Mouse (Mus musculus): Measurements from ENCODE around the gene Sult6b2. TPM values are rescaled to one million over a fixed set of nuclear protein-coding genes. Genes with fewer than 3 reads are reported as not detected.

Sult6b2 gene
- polyA plus RNA-seq (2015; fragmentation: Nextera tagmentation; extraction: Ambion mirVana) = not detected in 2 replicates

GRCm38 (mm10) chr6:142804402-142804801 is at the start of gene Sult6b2:
Gene Sult6b2 (minus strand): TSS chr6:142804502.
- H3K27ac ChIP-seq = no peak within 1 kb of the TSS
- H3K36me3 ChIP-seq = no peaks in the 10 kb centered on the region
- no peak within 1 kb of the TSS for H3K4me2 ChIP-seq
- H3K4me1 ChIP-seq (replicated peaks) = peaks cover 15% of the 10 kb centered on the region
- H3K4me3 ChIP-seq (replicated peaks) = no peak within 1 kb of the TSS
- H3K9ac ChIP-seq = no peak within 1 kb of the TSS
- DNase-seq (no peak), ATAC-seq (ENCODE audit: low read depth) (no peak)
- H3K27me3 ChIP-seq = no peaks in the 10 kb centered on the region
- no peaks in the 10 kb centered on the region for H3K9me3 ChIP-seq (replicated peaks)

- Histone ChIP-seq H3K9me3 (replicated peaks) (no peaks in the 10 kb centered on the region), H3K9ac (no peak overlapping the region), H3K36me3 (no peaks in the 10 kb centered on the region), H3K4me1 (replicated peaks) (no peaks in the 10 kb centered on the region), H3K27ac (no peak overlapping the region), H3K4me3 (replicated peaks) (no peak overlapping the region), H3K27me3 (no peaks in the 10 kb centered on the region), H3K4me2 (no peak overlapping the region)
- DNase-seq (no peak), ATAC-seq (ENCODE audit: low read depth) (no peak)
- 55% methylated on average over 6 of the region's 6 CpGs for WGBS (ENCODE audit: insufficient replicate concordance)
Measured at GRCm38 (mm10) chr6:142852419-142853377, 48.4 kb upstream of the Sult6b2 start.

GRCm38 (mm10) chr6:142850436-142850835 is 46.1 kb upstream of the Sult6b2 start:
- ATAC-seq (ENCODE audit: low read depth) = no peak
- Histone ChIP-seq H3K4me2 (no peak overlapping the region), H3K9me3 (replicated peaks) (no peaks in the 10 kb centered on the region), H3K4me1 (replicated peaks) (no peaks in the 10 kb centered on the region), H3K27ac (no peak overlapping the region), H3K9ac (no peak overlapping the region), H3K36me3 (no peaks in the 10 kb centered on the region), H3K4me3 (replicated peaks) (no peak overlapping the region), H3K27me3 (no peaks in the 10 kb centered on the region)
- no peak for DNase-seq
- WGBS (ENCODE audit: insufficient replicate concordance) = 71% methylated on average over 8 of the region's 8 CpGs

GRCm38 (mm10) chr6:142849326-142849725 is 45.0 kb upstream of the Sult6b2 start:
- Histone ChIP-seq H3K9me3 (replicated peaks) (no peaks in the 10 kb centered on the region), H3K27ac (no peak overlapping the region), H3K9ac (no peak overlapping the region), H3K36me3 (no peaks in the 10 kb centered on the region), H3K4me1 (replicated peaks) (no peaks in the 10 kb centered on the region), H3K27me3 (no peaks in the 10 kb centered on the region), H3K4me2 (no peak overlapping the region), H3K4me3 (replicated peaks) (no peak overlapping the region)
- DNase-seq = no peak
- 65% methylated on average over 5 of the region's 5 CpGs for WGBS (ENCODE audit: insufficient replicate concordance)
- no peak for ATAC-seq (ENCODE audit: low read depth)

GRCm38 (mm10) chr6:142847914-142848674 is 43.8 kb upstream of the Sult6b2 start:
- H3K4me3 ChIP-seq (replicated peaks) = no peak overlapping the region
- no peaks in the 10 kb centered on the region for H3K27me3 ChIP-seq
- no peaks in the 10 kb centered on the region for H3K4me1 ChIP-seq (replicated peaks)
- no peaks in the 10 kb centered on the region for H3K9me3 ChIP-seq (replicated peaks)
- no peak overlapping the region for H3K27ac ChIP-seq
- H3K4me2 ChIP-seq = no peak overlapping the region
- no peaks in the 10 kb centered on the region for H3K36me3 ChIP-seq
- ATAC-seq (ENCODE audit: low read depth) (no peak), DNase-seq (no peak)
- 61% methylated on average over 8 of the region's 8 CpGs for WGBS (ENCODE audit: insufficient replicate concordance)
- H3K9ac ChIP-seq = no peak overlapping the region

GRCm38 (mm10) chr6:142846855-142847254 is 42.6 kb upstream of the Sult6b2 start:
- no peak for ATAC-seq (ENCODE audit: low read depth)
- H3K9ac ChIP-seq = no peak overlapping the region
- H3K9me3 ChIP-seq (replicated peaks) = no peaks in the 10 kb centered on the region
- no peaks in the 10 kb centered on the region for H3K36me3 ChIP-seq
- WGBS (ENCODE audit: insufficient replicate concordance) = 58% methylated on average over 4 of the region's 4 CpGs
- no peak overlapping the region for H3K4me3 ChIP-seq (replicated peaks)
- DNase-seq = no peak
- no peak overlapping the region for H3K27ac ChIP-seq
- H3K27me3 ChIP-seq = no peaks in the 10 kb centered on the region
- no peak overlapping the region for H3K4me2 ChIP-seq
- no peaks in the 10 kb centered on the region for H3K4me1 ChIP-seq (replicated peaks)

GRCm38 (mm10) chr6:142845066-142845465 is 40.8 kb upstream of the Sult6b2 start:
- H3K4me3 ChIP-seq (replicated peaks) = no peak overlapping the region
- no peak for DNase-seq
- H3K9me3 ChIP-seq (replicated peaks) = no peaks in the 10 kb centered on the region
- no peak overlapping the region for H3K27ac ChIP-seq
- no peaks in the 10 kb centered on the region for H3K36me3 ChIP-seq
- no peaks in the 10 kb centered on the region for H3K4me1 ChIP-seq (replicated peaks)
- no peak overlapping the region for H3K4me2 ChIP-seq
- no peak for ATAC-seq (ENCODE audit: low read depth)
- WGBS (ENCODE audit: insufficient replicate concordance) = 71% methylated on average over 4 of the region's 4 CpGs
- H3K9ac ChIP-seq = no peak overlapping the region
- no peaks in the 10 kb centered on the region for H3K27me3 ChIP-seq

GRCm38 (mm10) chr6:142844061-142844460 is 39.8 kb upstream of the Sult6b2 start:
- no peaks in the 10 kb centered on the region for H3K27me3 ChIP-seq
- no peak for ATAC-seq (ENCODE audit: low read depth)
- no peak overlapping the region for H3K27ac ChIP-seq
- no peak overlapping the region for H3K4me3 ChIP-seq (replicated peaks)
- H3K9ac ChIP-seq = no peak overlapping the region
- H3K4me2 ChIP-seq = no peak overlapping the region
- WGBS (ENCODE audit: insufficient replicate concordance) = 65% methylated on average over 4 of the region's 4 CpGs
- H3K4me1 ChIP-seq (replicated peaks) = no peaks in the 10 kb centered on the region
- no peaks in the 10 kb centered on the region for H3K9me3 ChIP-seq (replicated peaks)
- no peaks in the 10 kb centered on the region for H3K36me3 ChIP-seq
- no peak for DNase-seq

- H3K4me3 ChIP-seq (replicated peaks) = no peak overlapping the region
- no peaks in the 10 kb centered on the region for H3K9me3 ChIP-seq (replicated peaks)
- H3K27ac ChIP-seq = no peak overlapping the region
- WGBS (ENCODE audit: insufficient replicate concordance) = 79% methylated on average over 1 of the region's 1 CpGs
- H3K9ac ChIP-seq = no peak overlapping the region
- no peak overlapping the region for H3K4me2 ChIP-seq
- no peak for ATAC-seq (ENCODE audit: low read depth)
- no peak for DNase-seq
- no peaks in the 10 kb centered on the region for H3K4me1 ChIP-seq (replicated peaks)
- no peaks in the 10 kb centered on the region for H3K27me3 ChIP-seq
- no peaks in the 10 kb centered on the region for H3K36me3 ChIP-seq
Measured at GRCm38 (mm10) chr6:142838501-142838900, 34.2 kb upstream of the Sult6b2 start.

- no peak overlapping the region for H3K9ac ChIP-seq
- no peak overlapping the region for H3K4me2 ChIP-seq
- 65% methylated on average over 9 of the region's 9 CpGs for WGBS (ENCODE audit: insufficient replicate concordance)
- no peaks in the 10 kb centered on the region for H3K36me3 ChIP-seq
- no peak overlapping the region for H3K4me3 ChIP-seq (replicated peaks)
- 0 out of 2 replicates have a peak, but pooled peaks cover 4% of the 10 kb centered on the region for H3K27me3 ChIP-seq
- no peaks in the 10 kb centered on the region for H3K9me3 ChIP-seq (replicated peaks)
- no peak overlapping the region for H3K27ac ChIP-seq
- ATAC-seq (ENCODE audit: low read depth) (no peak), DNase-seq (no peak)
- H3K4me1 ChIP-seq (replicated peaks) = peaks cover 1% of the 10 kb centered on the region; the same call in 1 of the 2 replicates
Measured at GRCm38 (mm10) chr6:142837326-142837725, 33.0 kb upstream of the Sult6b2 start.

GRCm38 (mm10) chr6:142835726-142836125 is 31.4 kb upstream of the Sult6b2 start:
- Histone ChIP-seq H3K4me3 (replicated peaks) (no peak overlapping the region), H3K4me2 (no peak overlapping the region), H3K27ac (no peak overlapping the region), H3K4me1 (replicated peaks) (peaks cover 17% of the 10 kb centered on the region), H3K9me3 (replicated peaks) (no peaks in the 10 kb centered on the region), H3K36me3 (no peaks in the 10 kb centered on the region), H3K9ac (no peak overlapping the region), H3K27me3 (0 out of 2 replicates have a peak, but pooled peaks cover 4% of the 10 kb centered on the region)
- no peak for DNase-seq
- no peak for ATAC-seq (ENCODE audit: low read depth)
- WGBS (ENCODE audit: insufficient replicate concordance) = 79% methylated on average over 18 of the region's 18 CpGs

Data from liver, embryonic 13.5 days (tissue).